Mouse (Mus musculus) small intestine, adult 2 months (tissue): ENCODE data around the gene Disp1.

Experiments
- CTCF ChIP-seq: fragments of 200-500 bp; IDR thresholded peaks from 2 replicates; pipeline ENCODE4 v1.5.1; 2012; ENCODE audit warnings: low read depth, mild to moderate bottlenecking, control low read depth, inconsistent platforms, low read length, moderate library complexity, mixed read lengths; ENCODE audit not compliant: insufficient replicate concordance, insufficient read length; ENCODE audit errors: extremely low read depth
- POLR2A ChIP-seq: fragments of 200-500 bp; IDR thresholded peaks from 2 replicates; pipeline ENCODE4 v1.6.1; 2012; ENCODE audit warnings: low read depth, mild to moderate bottlenecking, control low read depth, inconsistent platforms, low read length, moderate library complexity

DNA sequence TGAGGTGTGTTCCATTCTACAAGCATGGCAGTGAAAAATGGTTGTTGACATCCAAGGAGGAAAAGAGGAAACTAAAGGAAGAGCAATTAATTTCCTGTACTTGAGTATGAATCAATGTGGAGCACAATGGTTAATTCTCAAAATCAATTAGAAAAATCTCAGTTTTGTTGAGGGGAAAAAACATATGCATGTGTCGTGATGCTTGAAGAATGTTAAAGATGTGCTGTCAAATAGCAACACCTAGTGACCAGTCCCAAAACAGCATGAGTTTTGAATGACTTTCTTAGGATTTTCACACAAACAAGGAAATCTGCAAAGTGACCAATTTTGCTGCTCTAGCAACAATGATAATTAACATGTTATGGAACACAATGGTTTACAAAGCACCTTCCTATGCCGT, 16.6 kb upstream of the Disp1 start:
- TF ChIP-seq CTCF = no peak
- TF ChIP-seq POLR2A = no peak
